Mouse (Mus musculus): Measurements from ENCODE around the gene Ibsp. TPM values are rescaled to one million over a fixed set of nuclear protein-coding genes. Genes with fewer than 3 reads are reported as not detected.

Ibsp gene
- not detected in 2 replicates for polyA plus RNA-seq (2014; fragmentation: Nextera tagmentation; extraction: Ambion mirVana)

GRCm38 (mm10) chr5:104298994-104299393 lies at the start of gene Ibsp:
Gene Ibsp, plus strand, starts transcription at chr5:104299171.
- no peak within 1 kb of the TSS for H3K4me3 ChIP-seq (ENCODE audit: low read depth, low read length)
- H3K4me1 ChIP-seq (replicated peaks; ENCODE audit: control insufficient read depth, insufficient read depth, low read length) = no peaks in the 10 kb centered on the region
- DNase-seq (ENCODE audit: low spot score) (no peak), ATAC-seq (replicated peaks; ENCODE audit: low FRiP score) (no peak)
- no peaks in the 10 kb centered on the region for H3K9me3 ChIP-seq (ENCODE audit: control insufficient read depth, low read length)
- no peaks in the 10 kb centered on the region for H3K27me3 ChIP-seq (ENCODE audit: control insufficient read depth, insufficient read depth, low read length)
- H3K36me3 ChIP-seq (ENCODE audit: control insufficient read depth, insufficient read depth, low read length) = no peaks in the 10 kb centered on the region
- no peak within 1 kb of the TSS for H3K9ac ChIP-seq (ENCODE audit: low read length)
- 63% methylated on average over 6 of the region's 6 CpGs for WGBS
- no peak within 1 kb of the TSS for H3K4me2 ChIP-seq (ENCODE audit: low read depth, low read length, severe bottlenecking)
- H3K27ac ChIP-seq (ENCODE audit: low read depth, low read length) = no peak within 1 kb of the TSS

GRCm38 (mm10) chr5:104251811-104252210 lies 47.2 kb upstream of the Ibsp start:
- Histone ChIP-seq H3K27me3 (ENCODE audit: control insufficient read depth, insufficient read depth, low read length) (no peaks in the 10 kb centered on the region), H3K4me1 (replicated peaks; ENCODE audit: control insufficient read depth, insufficient read depth, low read length) (no peaks in the 10 kb centered on the region), H3K4me3 (ENCODE audit: low read depth, low read length) (no peak overlapping the region), H3K9me3 (ENCODE audit: control insufficient read depth, low read length) (no peaks in the 10 kb centered on the region), H3K4me2 (ENCODE audit: low read depth, low read length, severe bottlenecking) (no peak overlapping the region), H3K36me3 (ENCODE audit: control insufficient read depth, insufficient read depth, low read length) (no peaks in the 10 kb centered on the region), H3K9ac (ENCODE audit: low read length) (no peak overlapping the region), H3K27ac (ENCODE audit: low read depth, low read length) (no peak overlapping the region)
- DNase-seq (ENCODE audit: low spot score) = no peak
- WGBS = 86% methylated on average over 5 of the region's 5 CpGs
- ATAC-seq (replicated peaks; ENCODE audit: low FRiP score) = no peak

GRCm38 (mm10) chr5:104256585-104256984 lies 42.4 kb upstream of the Ibsp start:
- no peaks in the 10 kb centered on the region for H3K9me3 ChIP-seq (ENCODE audit: control insufficient read depth, low read length)
- no peak overlapping the region for H3K9ac ChIP-seq (ENCODE audit: low read length)
- no peak overlapping the region for H3K4me3 ChIP-seq (ENCODE audit: low read depth, low read length)
- no peaks in the 10 kb centered on the region for H3K4me1 ChIP-seq (replicated peaks; ENCODE audit: control insufficient read depth, insufficient read depth, low read length)
- DNase-seq (ENCODE audit: low spot score) (no peak), ATAC-seq (replicated peaks; ENCODE audit: low FRiP score) (no peak)
- H3K27me3 ChIP-seq (ENCODE audit: control insufficient read depth, insufficient read depth, low read length) = no peaks in the 10 kb centered on the region
- H3K36me3 ChIP-seq (ENCODE audit: control insufficient read depth, insufficient read depth, low read length) = no peaks in the 10 kb centered on the region
- H3K27ac ChIP-seq (ENCODE audit: low read depth, low read length) = no peak overlapping the region
- no peak overlapping the region for H3K4me2 ChIP-seq (ENCODE audit: low read depth, low read length, severe bottlenecking)
- WGBS = 75% methylated on average over 3 of the region's 3 CpGs

GRCm38 (mm10) chr5:104261908-104262461 lies 37.0 kb upstream of the Ibsp start:
- 84% methylated on average over 4 of the region's 4 CpGs for WGBS
- Histone ChIP-seq H3K27me3 (ENCODE audit: control insufficient read depth, insufficient read depth, low read length) (no peaks in the 10 kb centered on the region), H3K36me3 (ENCODE audit: control insufficient read depth, insufficient read depth, low read length) (no peaks in the 10 kb centered on the region), H3K4me2 (ENCODE audit: low read depth, low read length, severe bottlenecking) (no peak overlapping the region), H3K9me3 (ENCODE audit: control insufficient read depth, low read length) (no peaks in the 10 kb centered on the region), H3K4me1 (replicated peaks; ENCODE audit: control insufficient read depth, insufficient read depth, low read length) (no peaks in the 10 kb centered on the region), H3K4me3 (ENCODE audit: low read depth, low read length) (no peak overlapping the region), H3K27ac (ENCODE audit: low read depth, low read length) (no peak overlapping the region), H3K9ac (ENCODE audit: low read length) (no peak overlapping the region)
- DNase-seq (ENCODE audit: low spot score) (no peak), ATAC-seq (replicated peaks; ENCODE audit: low FRiP score) (no peak)

GRCm38 (mm10) chr5:104263014-104263776 lies 35.8 kb upstream of the Ibsp start:
- no peak overlapping the region for H3K27ac ChIP-seq (ENCODE audit: low read depth, low read length)
- H3K4me3 ChIP-seq (ENCODE audit: low read depth, low read length) = no peak overlapping the region
- H3K4me1 ChIP-seq (replicated peaks; ENCODE audit: control insufficient read depth, insufficient read depth, low read length) = no peaks in the 10 kb centered on the region
- ATAC-seq (replicated peaks; ENCODE audit: low FRiP score) = no peak
- WGBS = 87% methylated on average over 13 of the region's 13 CpGs
- no peak for DNase-seq (ENCODE audit: low spot score)
- no peaks in the 10 kb centered on the region for H3K27me3 ChIP-seq (ENCODE audit: control insufficient read depth, insufficient read depth, low read length)
- no peaks in the 10 kb centered on the region for H3K36me3 ChIP-seq (ENCODE audit: control insufficient read depth, insufficient read depth, low read length)
- no peak overlapping the region for H3K9ac ChIP-seq (ENCODE audit: low read length)
- no peaks in the 10 kb centered on the region for H3K9me3 ChIP-seq (ENCODE audit: control insufficient read depth, low read length)
- H3K4me2 ChIP-seq (ENCODE audit: low read depth, low read length, severe bottlenecking) = no peak overlapping the region

GRCm38 (mm10) chr5:104294201-104294600 lies 4.8 kb upstream of the Ibsp start:
- no peak overlapping the region for H3K4me3 ChIP-seq (ENCODE audit: low read depth, low read length)
- H3K36me3 ChIP-seq (ENCODE audit: control insufficient read depth, insufficient read depth, low read length) = no peaks in the 10 kb centered on the region
- H3K9me3 ChIP-seq (ENCODE audit: control insufficient read depth, low read length) = no peaks in the 10 kb centered on the region
- H3K4me1 ChIP-seq (replicated peaks; ENCODE audit: control insufficient read depth, insufficient read depth, low read length) = no peaks in the 10 kb centered on the region
- no peak overlapping the region for H3K9ac ChIP-seq (ENCODE audit: low read length)
- DNase-seq (ENCODE audit: low spot score) (no peak), ATAC-seq (replicated peaks; ENCODE audit: low FRiP score) (no peak)
- no peaks in the 10 kb centered on the region for H3K27me3 ChIP-seq (ENCODE audit: control insufficient read depth, insufficient read depth, low read length)
- H3K27ac ChIP-seq (ENCODE audit: low read depth, low read length) = no peak overlapping the region
- WGBS = 82% methylated on average over 6 of the region's 6 CpGs
- no peak overlapping the region for H3K4me2 ChIP-seq (ENCODE audit: low read depth, low read length, severe bottlenecking)

- no peaks in the 10 kb centered on the region for H3K4me1 ChIP-seq (replicated peaks; ENCODE audit: control insufficient read depth, insufficient read depth, low read length)
- WGBS = 69% methylated on average over 1 of the region's 1 CpGs
Measured at GRCm38 (mm10) chr5:104314073-104314472, 15.1 kb downstream of the Ibsp start.

GRCm38 (mm10) chr5:104325029-104325428 lies 26.1 kb downstream of the Ibsp start, which contains the start of gene Mepe:
Gene Mepe, plus strand, starts transcription at chr5:104325329.
- H3K4me1 ChIP-seq (replicated peaks; ENCODE audit: control insufficient read depth, insufficient read depth, low read length) = no peaks in the 10 kb centered on the region
- no peak within 1 kb of the TSS for H3K4me3 ChIP-seq (ENCODE audit: low read depth, low read length)
- H3K9me3 ChIP-seq (ENCODE audit: control insufficient read depth, low read length) = no peaks in the 10 kb centered on the region
- 89% methylated on average over 6 of the region's 6 CpGs for WGBS
- H3K36me3 ChIP-seq (ENCODE audit: control insufficient read depth, insufficient read depth, low read length) = no peaks in the 10 kb centered on the region
- DNase-seq (ENCODE audit: low spot score) = no peak
- ATAC-seq (replicated peaks; ENCODE audit: low FRiP score) = no peak
- no peak within 1 kb of the TSS for H3K27ac ChIP-seq (ENCODE audit: low read depth, low read length)
- no peak within 1 kb of the TSS for H3K9ac ChIP-seq (ENCODE audit: low read length)
- no peak within 1 kb of the TSS for H3K4me2 ChIP-seq (ENCODE audit: low read depth, low read length, severe bottlenecking)
- H3K27me3 ChIP-seq (ENCODE audit: control insufficient read depth, insufficient read depth, low read length) = no peaks in the 10 kb centered on the region

More at GRCm38 (mm10) chr5:104314073-104314472, 15.1 kb downstream of the Ibsp start:
- H3K9me3 ChIP-seq (ENCODE audit: control insufficient read depth, low read length) = no peaks in the 10 kb centered on the region
- H3K9ac ChIP-seq (ENCODE audit: low read length) = no peak overlapping the region
- ATAC-seq (replicated peaks; ENCODE audit: low FRiP score) (no peak), DNase-seq (ENCODE audit: low spot score) (no peak)
- no peak overlapping the region for H3K27ac ChIP-seq (ENCODE audit: low read depth, low read length)
- no peak overlapping the region for H3K4me2 ChIP-seq (ENCODE audit: low read depth, low read length, severe bottlenecking)
- no peaks in the 10 kb centered on the region for H3K36me3 ChIP-seq (ENCODE audit: control insufficient read depth, insufficient read depth, low read length)
- H3K27me3 ChIP-seq (ENCODE audit: control insufficient read depth, insufficient read depth, low read length) = no peaks in the 10 kb centered on the region
- no peak overlapping the region for H3K4me3 ChIP-seq (ENCODE audit: low read depth, low read length)

GRCm38 (mm10) chr5:104326884-104327283 lies 27.9 kb downstream of the Ibsp start:
- WGBS = 74% methylated on average over 4 of the region's 4 CpGs
- no peaks in the 10 kb centered on the region for H3K27me3 ChIP-seq (ENCODE audit: control insufficient read depth, insufficient read depth, low read length)
- no peaks in the 10 kb centered on the region for H3K4me1 ChIP-seq (replicated peaks; ENCODE audit: control insufficient read depth, insufficient read depth, low read length)
- H3K4me3 ChIP-seq (ENCODE audit: low read depth, low read length) = no peak overlapping the region
- DNase-seq (ENCODE audit: low spot score) = no peak
- no peak overlapping the region for H3K4me2 ChIP-seq (ENCODE audit: low read depth, low read length, severe bottlenecking)
- no peak for ATAC-seq (replicated peaks; ENCODE audit: low FRiP score)
- H3K36me3 ChIP-seq (ENCODE audit: control insufficient read depth, insufficient read depth, low read length) = no peaks in the 10 kb centered on the region
- no peaks in the 10 kb centered on the region for H3K9me3 ChIP-seq (ENCODE audit: control insufficient read depth, low read length)
- no peak overlapping the region for H3K27ac ChIP-seq (ENCODE audit: low read depth, low read length)
- H3K9ac ChIP-seq (ENCODE audit: low read length) = no peak overlapping the region

Measured in forebrain, embryonic 11.5 days (tissue).